Mouse (Mus musculus) hindbrain, embryonic 16.5 days (tissue): ENCODE data around the gene Gm28372. TPM values are rescaled to one million over a fixed set of nuclear protein-coding genes. Genes with fewer than 3 reads are reported as not detected.
"Not testable (repeated sequence)": the region's sequence is repeated elsewhere in the genome, so short reads cannot be mapped to it uniquely, and the experiment has no call there.

Experiments used
- ATAC-seq: fragments of 200-750 bp; cut with Nextera tagmentation; 2 replicates; pipeline ENCODE4 v1.8.0; 2017; ENCODE audit warnings: moderate TSS enrichment, moderate library complexity
- H3K27ac ChIP-seq: fragments of 300-500 bp; sonication (generic); 2 replicates; pipeline ENCODE4 v1.5.1; 2014; ENCODE audit warnings: low read depth, mild to moderate bottlenecking, control low read depth, low read length, moderate library complexity
- H3K27me3 ChIP-seq: fragments of 300-500 bp; sonication (generic); replicated peaks from 2 replicates; pipeline ENCODE4 v1.6.1; 2014; ENCODE audit warnings: low read length; ENCODE audit not compliant: control insufficient read depth, insufficient read depth
- H3K36me3 ChIP-seq: fragments of 300-500 bp; sonication (generic); 2 replicates; pipeline ENCODE4 v1.6.1; 2014; ENCODE audit warnings: mild to moderate bottlenecking, low read length, moderate library complexity, mixed read lengths; ENCODE audit not compliant: control insufficient read depth, insufficient read depth
- H3K4me1 ChIP-seq: fragments of 300-500 bp; sonication (generic); 2 replicates; pipeline ENCODE4 v1.6.1; 2014; ENCODE audit warnings: low read depth, low read length; ENCODE audit not compliant: control insufficient read depth, insufficient read depth
- H3K4me2 ChIP-seq: fragments of 300-500 bp; sonication (generic); 2 replicates; pipeline ENCODE4 v1.6.1; 2014; ENCODE audit warnings: mild to moderate bottlenecking, low read length, control low read depth, moderate library complexity
- H3K4me3 ChIP-seq: fragments of 300-500 bp; sonication (generic); 2 replicates; pipeline ENCODE4 v1.5.1; 2014; ENCODE audit warnings: mild to moderate bottlenecking, low read length, control low read depth, moderate library complexity
- H3K9ac ChIP-seq: fragments of 300-500 bp; sonication (generic); 2 replicates; pipeline ENCODE4 v1.6.1; 2014; ENCODE audit warnings: low read depth, mild to moderate bottlenecking, control low read depth, low read length, moderate library complexity
- H3K9me3 ChIP-seq: fragments of 300-500 bp; sonication (generic); 2 replicates; pipeline ENCODE4 v1.6.1; 2014; ENCODE audit warnings: mild to moderate bottlenecking, low read length, moderate library complexity; ENCODE audit not compliant: control insufficient read depth
- WGBS: fragments of 180-500 bp; shearing (Covaris S2); extraction: QIAGEN DNeasy Blood & Tissue Kit; methylation state at CpG from one replicate; pipeline ENCODE4 v1.1.7; 2014; 5-methylcytosine and 5-hydroxymethylcytosine counted together
- polyA plus RNA-seq: library from polyadenylated mRNA; unstranded; fragments of >200 nt; fragmentation: Nextera tagmentation; extraction: Ambion mirVana; gene quantifications from 2 replicates; pipeline ENCODE4 v1.2.1, GENCODE M21; 2015

The Gm28372 gene
- polyA plus RNA-seq, result not detected in 2 replicates

GRCm38 (mm10) chr2:130404939-130405338 is at the start of gene Gm28372, which contains the start of gene 1700020A23Rik:
Gm28372 (plus strand) TSS chr2:130405239.
1700020A23Rik (plus strand) TSS chr2:130405259.
- Histone ChIP-seq H3K27me3 (no peaks in the 10 kb centered on the region), H3K9ac (no peak within 1 kb of the TSS), H3K4me3 (no peak within 1 kb of the TSS), H3K9me3 (no peaks in the 10 kb centered on the region), H3K36me3 (no peaks in the 10 kb centered on the region), H3K4me1 (no peaks in the 10 kb centered on the region), H3K27ac (no peak within 1 kb of the TSS), H3K4me2 (no peak within 1 kb of the TSS)
- ATAC-seq, result no peak
- WGBS, result 97% methylated on average over 1 of the region's 1 CpGs

- H3K4me2 ChIP-seq, result no peak overlapping the region
- no peak overlapping the region for H3K4me3 ChIP-seq
- ATAC-seq, result no peak
- whole genome bisulfite sequencing, result 93% methylated on average over 5 of the region's 5 CpGs
- H3K36me3 ChIP-seq, result no peaks in the 10 kb centered on the region
- no peaks in the 10 kb centered on the region for H3K9me3 ChIP-seq
- H3K9ac ChIP-seq, result no peak overlapping the region
- H3K27ac ChIP-seq, result no peak overlapping the region
- H3K4me1 ChIP-seq, result no peaks in the 10 kb centered on the region; the same call in 1 of the 2 replicates
- H3K27me3 ChIP-seq, result peaks cover 28% of the 10 kb centered on the region
Measured at GRCm38 (mm10) chr2:130357551-130357950, 47.5 kb upstream of the Gm28372 start.

GRCm38 (mm10) chr2:130358852-130359251 is 46.2 kb upstream of the Gm28372 start:
- H3K9ac ChIP-seq, result no peak overlapping the region
- ATAC-seq, result no peak
- no peaks in the 10 kb centered on the region; the same call in 1 of the 2 replicates for H3K4me1 ChIP-seq
- peaks cover 37% of the 10 kb centered on the region for H3K27me3 ChIP-seq
- H3K36me3 ChIP-seq, result no peaks in the 10 kb centered on the region
- H3K27ac ChIP-seq, result no peak overlapping the region
- WGBS, result 10% methylated on average over 5 of the region's 5 CpGs
- H3K4me2 ChIP-seq, result no peak overlapping the region
- H3K9me3 ChIP-seq, result no peaks in the 10 kb centered on the region
- no peak overlapping the region for H3K4me3 ChIP-seq

- peak; percentile 64; the same call in 1 of the 2 replicates for ATAC-seq
- no peaks in the 10 kb centered on the region; the same call in 1 of the 2 replicates for H3K4me1 ChIP-seq
- H3K4me2 ChIP-seq, result no peak overlapping the region; the same call in 1 of the 2 replicates
- peaks cover 40% of the 10 kb centered on the region for H3K27me3 ChIP-seq
- no peak overlapping the region for H3K27ac ChIP-seq
- no peak overlapping the region for H3K4me3 ChIP-seq
- no peaks in the 10 kb centered on the region for H3K9me3 ChIP-seq
- no peak overlapping the region for H3K9ac ChIP-seq
- 7% methylated on average over 14 of the region's 14 CpGs for WGBS
- H3K36me3 ChIP-seq, result no peaks in the 10 kb centered on the region
Measured at GRCm38 (mm10) chr2:130362511-130363026, 42.5 kb upstream of the Gm28372 start.

- WGBS, result 9% methylated on average over 30 of the region's 30 CpGs
- Histone ChIP-seq H3K4me2 (peak overlapping the region; percentile 53), H3K9me3 (no peaks in the 10 kb centered on the region), H3K4me1 (no peaks in the 10 kb centered on the region; the same call in 1 of the 2 replicates), H3K27me3 (peaks cover 31% of the 10 kb centered on the region), H3K36me3 (no peaks in the 10 kb centered on the region), H3K27ac (no peak overlapping the region), H3K9ac (peak overlapping the region; percentile 48), H3K4me3 (peak overlapping the region; percentile 25)
- ATAC-seq, result peak; percentile 48; the same call in 1 of the 2 replicates
Measured at GRCm38 (mm10) chr2:130365211-130366094, 39.6 kb upstream of the Gm28372 start.

GRCm38 (mm10) chr2:130367386-130367785 is 37.7 kb upstream of the Gm28372 start:
- Histone ChIP-seq H3K9me3 (no peaks in the 10 kb centered on the region), H3K27me3 (peaks cover 14% of the 10 kb centered on the region), H3K4me1 (no peaks in the 10 kb centered on the region; the same call in 1 of the 2 replicates), H3K4me3 (no peak overlapping the region), H3K36me3 (no peaks in the 10 kb centered on the region), H3K4me2 (no peak overlapping the region), H3K9ac (no peak overlapping the region), H3K27ac (no peak overlapping the region)
- no peak for ATAC-seq
- 71% methylated on average over 4 of the region's 4 CpGs for WGBS

- not testable (repeated sequence) for H3K27ac ChIP-seq, H3K4me1 ChIP-seq, H3K9ac ChIP-seq, H3K9me3 ChIP-seq, H3K4me3 ChIP-seq, H3K36me3 ChIP-seq, H3K27me3 ChIP-seq, ATAC-seq, H3K4me2 ChIP-seq
- 68% methylated on average over 1 of the region's 1 CpGs for WGBS
Measured at GRCm38 (mm10) chr2:130373026-130373425, 32.0 kb upstream of the Gm28372 start.

GRCm38 (mm10) chr2:130374951-130375350 is 30.1 kb upstream of the Gm28372 start:
- Histone ChIP-seq H3K4me1 (no peaks in the 10 kb centered on the region), H3K27me3 (no peaks in the 10 kb centered on the region), H3K9me3 (no peaks in the 10 kb centered on the region), H3K9ac (no peak overlapping the region), H3K36me3 (no peaks in the 10 kb centered on the region), H3K27ac (no peak overlapping the region), H3K4me3 (no peak overlapping the region), H3K4me2 (no peak overlapping the region)
- ATAC-seq, result no peak
- WGBS, result 79% methylated on average over 4 of the region's 4 CpGs

- Histone ChIP-seq H3K4me2 (no peak overlapping the region), H3K36me3 (no peaks in the 10 kb centered on the region), H3K4me3 (no peak overlapping the region), H3K4me1 (no peaks in the 10 kb centered on the region), H3K9ac (no peak overlapping the region), H3K9me3 (no peaks in the 10 kb centered on the region), H3K27me3 (no peaks in the 10 kb centered on the region), H3K27ac (no peak overlapping the region)
- ATAC-seq, result no peak
- 41% methylated on average over 3 of the region's 3 CpGs for WGBS
Measured at GRCm38 (mm10) chr2:130383205-130383604, 21.8 kb upstream of the Gm28372 start.
